Mouse (Mus musculus): ENCODE results near the gene Lrrc4. TPM values are rescaled to one million over a fixed set of nuclear protein-coding genes. Genes with fewer than 3 reads are reported as not detected.

The Lrrc4 gene
- total RNA-seq, 2 experiments from 2014 or later, result 85.2 to 95.7 TPM

- no peak for DNase-seq (ENCODE audit: low spot score in 2 of 2)
- intact Hi-C loops (cut with DNase I), result no loop called here
Observed at GRCm38 (mm10) chr6:28795792-28796515, 35.6 kb downstream of the Lrrc4 start.

DNA sequence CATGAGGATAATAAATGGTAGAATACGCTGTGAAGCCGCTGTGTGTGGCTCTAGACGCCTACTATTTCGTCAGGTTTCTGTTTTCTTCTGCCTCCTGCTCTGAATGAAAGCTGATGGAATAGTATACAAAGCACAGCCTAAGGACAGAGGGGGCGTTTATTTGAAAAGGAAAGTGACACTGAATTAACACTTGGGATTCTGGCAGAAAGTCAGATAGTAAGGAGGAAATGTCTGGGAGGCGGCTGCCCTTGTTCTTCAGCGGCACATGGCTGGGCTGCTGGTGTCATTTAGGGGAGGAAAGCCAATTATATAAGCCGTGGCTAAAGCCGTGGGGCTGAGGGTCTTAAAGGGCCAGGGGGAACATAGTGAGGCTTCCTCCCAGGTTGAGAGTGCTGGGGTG lies 36.2 kb downstream of the Lrrc4 start:
- intact Hi-C loops (cut with DNase I), result no loop called here
- no peak for DNase-seq (ENCODE audit: low spot score in 2 of 2)

- intact Hi-C loops (cut with DNase I), result no loop called here
- no peak for DNase-seq (ENCODE audit: low spot score in 2 of 2)
Observed at GRCm38 (mm10) chr6:28791809-28792208, 39.7 kb downstream of the Lrrc4 start.

GRCm38 (mm10) chr6:28791183-28791582 lies 40.4 kb downstream of the Lrrc4 start:
- DNase-seq (ENCODE audit: low spot score in 2 of 2), result no peak
- intact Hi-C loops (cut with DNase I), result no loop called here

GRCm38 (mm10) chr6:28789685-28790084 lies 41.9 kb downstream of the Lrrc4 start:
- DNase-seq (ENCODE audit: low spot score in 2 of 2), result no peak
- intact Hi-C loops (cut with DNase I), result no loop called here

DNA sequence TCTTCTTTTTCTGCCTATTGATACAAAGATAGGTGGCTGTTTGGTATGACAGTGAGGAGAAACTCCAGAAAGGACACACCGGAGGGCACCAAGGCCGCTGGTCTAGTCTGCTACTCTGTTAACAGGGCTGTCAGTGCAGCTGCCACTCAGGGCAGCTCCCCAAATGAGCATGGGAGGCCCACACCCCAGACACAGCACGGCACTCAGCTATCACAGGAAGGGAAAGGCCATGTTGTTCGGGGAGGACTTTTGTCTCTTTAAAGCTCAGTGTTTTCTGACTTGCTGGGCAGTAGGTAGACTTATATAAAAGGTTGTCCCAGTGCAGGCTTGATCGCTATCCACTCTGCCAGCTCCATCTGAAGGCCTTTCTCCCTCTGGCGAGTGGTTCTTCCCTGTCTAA lies 44.4 kb downstream of the Lrrc4 start:
- no peak for DNase-seq (ENCODE audit: low spot score in 2 of 2)
- intact Hi-C loops (cut with DNase I), result no loop called here

DNA sequence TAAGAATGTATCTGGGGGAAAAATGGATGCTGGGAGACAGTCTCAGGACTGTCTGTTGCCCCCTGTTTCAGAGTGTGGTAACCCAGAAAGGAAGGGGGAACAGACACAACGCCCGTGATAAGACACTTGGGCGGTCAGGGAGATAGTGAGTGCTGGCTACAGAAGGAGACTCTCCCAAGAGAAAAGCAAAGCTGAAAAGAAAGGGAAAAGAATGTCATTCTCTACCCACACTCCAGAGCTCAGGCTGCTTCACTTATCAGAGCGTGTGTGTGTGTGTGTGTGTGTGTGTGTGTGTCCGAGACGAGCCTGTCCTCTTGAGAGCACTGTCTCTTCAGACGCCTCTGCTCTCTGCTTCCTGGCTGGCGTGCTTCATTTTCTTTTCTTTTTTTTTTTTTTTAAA lies 45.8 kb downstream of the Lrrc4 start:
- DNase-seq (ENCODE audit: low spot score in 2 of 2), result no peak
- intact Hi-C loops (cut with DNase I), result no loop called here

DNA sequence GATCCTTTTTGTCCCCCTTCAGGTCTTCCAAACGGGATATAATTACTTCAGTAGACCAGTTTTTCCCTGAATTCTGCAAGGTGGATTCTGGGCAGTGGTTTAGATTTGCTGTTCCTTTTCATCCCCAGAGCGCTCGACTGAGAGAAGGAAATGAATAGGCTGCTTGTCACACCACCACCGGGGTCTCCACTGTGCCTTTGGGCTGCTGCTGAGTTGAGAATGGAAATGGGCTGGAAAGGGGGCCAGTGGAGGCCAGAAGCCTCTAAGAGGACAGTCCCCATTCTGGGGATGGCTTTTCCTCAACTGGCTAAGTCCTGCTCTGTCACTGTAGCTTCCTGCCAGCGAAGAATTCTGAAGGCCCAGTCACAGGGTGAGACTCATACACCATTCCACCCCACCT lies 47.6 kb downstream of the Lrrc4 start:
- no peak for DNase-seq (ENCODE audit: low spot score in 2 of 2)
- intact Hi-C loops (cut with DNase I), result no loop called here

DNA sequence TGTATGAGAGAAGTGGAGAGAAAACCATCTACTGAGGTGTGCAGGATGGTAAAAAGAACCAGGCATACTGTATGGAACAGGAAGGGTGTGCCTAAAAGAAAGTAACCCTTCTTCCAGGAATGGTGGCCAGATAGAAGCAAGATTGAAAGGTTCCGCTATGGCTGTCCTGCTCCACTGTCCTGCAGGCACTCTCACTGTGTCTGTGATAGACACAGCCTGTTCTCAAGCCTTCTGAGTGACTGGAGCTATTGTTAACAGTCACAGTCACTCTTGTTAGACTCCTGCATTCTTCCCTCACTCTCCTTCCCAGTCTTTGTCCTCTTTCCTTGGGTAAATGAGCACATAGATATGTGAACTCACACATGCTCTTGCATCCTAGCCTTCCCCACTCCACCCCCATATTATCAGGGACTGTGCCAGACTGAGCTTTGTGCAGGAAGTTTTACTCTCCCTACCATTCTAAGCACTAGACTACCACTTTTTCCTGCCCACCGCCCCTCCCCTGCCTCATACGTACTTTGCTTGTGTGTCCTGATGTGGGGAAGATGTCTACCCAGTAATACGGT lies 48.4 kb downstream of the Lrrc4 start:
- intact Hi-C loops (cut with DNase I), result no loop called here
- DNase-seq (ENCODE audit: low spot score in 2 of 2), result no peak

DNA sequence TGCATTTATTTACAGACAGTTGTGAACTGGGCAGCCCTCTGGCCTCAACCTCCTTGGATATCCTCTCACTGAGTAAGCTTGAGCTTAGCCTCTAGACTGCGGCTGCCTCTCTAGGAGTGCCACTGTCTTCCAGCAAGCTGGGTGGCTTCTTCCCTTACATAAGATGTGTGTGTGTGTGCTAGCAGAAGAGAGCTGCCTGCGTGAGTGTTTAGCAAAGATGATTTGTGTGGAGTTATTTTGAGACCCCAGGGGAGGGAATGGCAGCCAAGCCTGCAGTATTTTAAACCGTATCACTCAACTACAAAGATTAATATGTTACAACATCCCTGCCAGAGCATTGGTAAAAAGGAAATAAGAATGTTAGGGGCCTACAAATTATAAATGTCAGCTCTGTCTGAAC lies 49.9 kb downstream of the Lrrc4 start:
- peak; percentile 67 to 77 for DNase-seq (ENCODE audit: low spot score in 2 of 2)
- intact Hi-C loops (cut with DNase I), result no loop called here

DNA sequence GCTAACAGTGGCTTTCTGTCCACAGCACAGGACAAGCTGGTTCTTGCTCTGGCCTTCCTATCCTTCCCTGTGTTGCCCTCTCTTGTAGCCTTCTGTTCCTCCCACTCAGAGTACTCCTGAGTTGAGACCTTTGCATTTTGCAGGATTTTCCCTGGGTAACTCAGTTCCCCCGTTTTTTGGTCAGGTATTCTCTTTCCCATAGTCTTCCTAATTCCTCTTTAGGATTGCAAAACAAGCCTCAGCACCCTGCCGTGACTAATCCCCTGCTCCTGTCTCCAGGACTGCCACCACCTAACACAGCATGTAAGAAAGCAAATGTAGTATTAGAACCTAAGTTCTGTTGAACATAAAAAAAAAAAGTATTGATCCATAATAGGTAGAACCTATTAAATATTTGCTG lies 60.2 kb downstream of the Lrrc4 start:
- no peak for DNase-seq (ENCODE audit: low spot score in 2 of 2)
- intact Hi-C loops (cut with DNase I), result no loop called here

DNA sequence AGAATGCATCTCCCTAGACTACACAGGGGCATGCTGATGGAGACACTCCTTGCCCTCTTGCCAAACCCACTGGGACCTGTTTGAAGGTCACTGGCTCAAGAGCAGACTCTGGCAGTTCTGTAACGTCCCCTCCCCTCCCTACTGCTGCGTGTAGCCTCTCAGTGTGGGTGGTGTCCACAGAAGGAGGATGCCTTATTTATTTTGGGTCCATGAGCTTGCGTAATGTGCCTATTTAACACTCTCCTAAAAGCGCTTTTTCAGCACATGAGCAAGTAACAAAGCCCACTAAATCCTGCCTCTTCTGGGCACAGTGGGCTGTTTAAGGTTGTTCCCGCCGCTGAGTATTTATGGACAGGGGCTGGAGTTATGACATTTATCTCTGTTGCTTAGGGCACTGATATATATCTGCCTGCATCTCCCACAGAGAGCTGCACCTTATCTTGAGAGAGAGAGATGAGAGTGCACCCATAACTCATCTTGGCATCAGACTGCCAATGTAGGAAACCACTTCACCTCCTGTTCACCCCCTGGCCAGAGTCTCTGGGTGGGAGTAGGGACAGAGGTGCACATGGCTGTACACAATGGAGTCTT lies 63.6 kb downstream of the Lrrc4 start:
- peak in 1 of 2 experiments; percentile 73 for DNase-seq (ENCODE audit: low spot score in 2 of 2)

DNA sequence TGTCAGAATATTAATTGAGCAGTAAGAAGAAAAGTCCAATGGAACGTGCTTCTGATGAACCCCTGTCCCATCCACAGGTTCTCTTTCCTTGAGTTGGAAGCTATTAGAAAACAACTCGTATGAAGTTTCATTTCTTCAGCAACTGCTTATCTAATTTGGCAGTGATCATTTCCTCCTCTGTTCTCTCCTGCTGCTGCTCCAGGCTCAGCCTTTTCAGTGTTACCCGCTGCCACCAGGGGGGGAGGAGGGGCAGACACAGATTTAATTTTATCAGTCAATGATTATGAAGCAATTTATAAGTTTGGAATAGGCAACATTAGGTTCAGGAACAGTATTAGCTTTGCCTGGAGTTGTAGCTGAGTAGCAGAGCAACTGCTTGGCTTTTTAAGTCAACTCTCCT lies 64.9 kb downstream of the Lrrc4 start:
- intact Hi-C loops (cut with DNase I), result no loop called here
- DNase-seq (ENCODE audit: low spot score in 2 of 2), result no peak

More for the DNA sequence above, 63.6 kb downstream of the Lrrc4 start:
- intact Hi-C loops (cut with DNase I), result no loop called here

DNA sequence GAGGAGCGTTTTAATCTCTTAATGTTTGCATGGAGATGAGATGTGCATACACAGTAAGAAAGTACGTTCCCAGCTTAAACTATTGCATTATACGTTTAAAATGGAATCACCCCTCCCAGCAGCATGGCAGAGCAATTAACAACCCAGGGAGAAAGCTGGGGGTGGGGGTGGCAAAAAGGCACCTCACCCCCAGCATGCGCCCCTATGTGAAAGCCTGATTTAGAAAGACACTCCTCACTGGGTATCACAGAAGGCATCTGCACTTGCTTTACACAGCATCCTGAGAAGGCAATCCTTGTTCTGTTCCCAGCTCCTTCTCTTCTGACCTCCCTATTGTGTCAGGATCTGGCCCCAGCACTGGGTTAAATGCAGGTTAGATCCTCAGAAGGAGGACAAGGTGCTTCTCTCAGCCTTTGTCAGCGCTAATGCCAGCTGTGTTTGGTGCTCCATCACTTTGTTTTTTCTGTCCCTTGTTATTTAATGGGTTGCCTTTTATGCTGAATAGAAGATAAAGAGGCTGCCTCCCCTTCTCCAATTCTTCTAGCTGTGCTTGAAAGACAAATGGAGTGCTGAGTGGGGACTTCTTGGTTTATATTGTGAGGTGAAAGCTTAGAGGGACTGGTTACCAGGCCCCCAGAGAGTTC lies 69.3 kb downstream of the Lrrc4 start:
- DNase-seq (ENCODE audit: low spot score in 2 of 2), result no peak
- intact Hi-C loops (cut with DNase I), result no loop called here

- intact Hi-C loops (cut with DNase I), result no loop called here
- no peak for DNase-seq (ENCODE audit: low spot score in 2 of 2)
Observed at GRCm38 (mm10) chr6:28761728-28762127, 69.8 kb downstream of the Lrrc4 start.

DNA sequence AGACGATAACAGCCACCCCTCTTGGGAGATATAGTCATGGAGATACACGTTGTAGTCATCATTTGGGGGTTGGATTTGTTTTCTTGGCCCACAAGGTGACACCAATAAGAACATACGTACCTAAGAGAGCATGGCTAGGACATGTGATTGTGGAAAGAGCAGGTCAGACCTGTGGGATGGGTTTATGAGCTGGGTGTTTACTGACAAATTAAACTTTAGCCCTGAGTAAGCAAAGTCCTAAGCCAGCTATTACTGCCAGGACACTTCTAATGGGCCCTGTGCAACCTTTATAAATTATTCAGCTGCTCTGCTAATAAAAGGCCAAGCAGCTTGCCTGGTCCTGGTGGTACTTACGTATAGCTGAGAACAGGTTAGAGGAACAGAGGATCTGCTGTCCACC lies 73.3 kb downstream of the Lrrc4 start:
- DNase-seq (ENCODE audit: low spot score in 2 of 2), result no peak
- intact Hi-C loops (cut with DNase I), result loop anchor here (5.0 to 10.0 kb wide), 2 partner anchors 69 to 213 kb away; no protein-coding TSS in a partner anchor

DNA sequence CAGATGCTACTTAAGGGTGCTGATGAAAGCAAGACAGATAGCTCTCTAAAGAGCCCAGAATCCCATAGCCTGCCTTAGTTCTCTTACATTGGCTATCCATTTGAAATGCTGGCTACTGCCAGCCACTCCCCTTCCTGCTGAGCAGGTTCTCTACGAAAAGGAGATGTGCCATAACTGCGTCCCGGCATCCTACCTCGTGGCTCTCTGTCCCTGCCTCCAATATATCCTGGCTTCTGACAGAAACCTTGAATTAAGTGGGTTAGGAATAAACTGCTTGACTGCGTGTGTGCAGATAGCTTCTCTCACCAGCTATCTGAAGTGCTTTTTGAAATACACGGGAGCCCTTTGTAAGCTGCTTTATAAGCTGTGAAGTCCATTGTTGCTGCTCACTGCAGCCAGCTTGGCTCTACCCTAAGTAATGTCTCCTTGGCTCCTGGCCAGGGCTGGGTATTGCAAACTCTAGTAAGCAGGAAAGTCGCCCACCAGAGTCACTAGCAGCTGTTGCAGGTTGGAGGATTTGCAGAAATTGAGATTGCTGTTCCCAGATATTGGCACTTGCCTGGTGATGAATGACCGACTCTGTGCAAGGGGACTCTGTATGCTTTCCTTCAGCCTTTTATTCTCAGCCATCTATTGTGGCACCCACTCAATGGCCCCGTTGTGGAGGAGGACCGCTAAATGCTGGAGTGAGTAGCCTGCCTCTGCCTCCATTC lies 75.1 kb downstream of the Lrrc4 start:
- intact Hi-C loops (cut with DNase I), result loop anchor here (5.0 to 10.0 kb wide), 2 partner anchors 71 to 212 kb away; no protein-coding TSS in a partner anchor
- peak; percentile 68 to 69 for DNase-seq (ENCODE audit: low spot score in 2 of 2)

GRCm38 (mm10) chr6:28754127-28754898 lies 77.2 kb downstream of the Lrrc4 start:
- intact Hi-C loops (cut with DNase I), result loop anchor here (10.0 kb wide), 1 partner anchor 210 kb away; no protein-coding TSS in a partner anchor
- DNase-seq (ENCODE audit: low spot score in 2 of 2), result peak; percentile 34 to 74

DNA sequence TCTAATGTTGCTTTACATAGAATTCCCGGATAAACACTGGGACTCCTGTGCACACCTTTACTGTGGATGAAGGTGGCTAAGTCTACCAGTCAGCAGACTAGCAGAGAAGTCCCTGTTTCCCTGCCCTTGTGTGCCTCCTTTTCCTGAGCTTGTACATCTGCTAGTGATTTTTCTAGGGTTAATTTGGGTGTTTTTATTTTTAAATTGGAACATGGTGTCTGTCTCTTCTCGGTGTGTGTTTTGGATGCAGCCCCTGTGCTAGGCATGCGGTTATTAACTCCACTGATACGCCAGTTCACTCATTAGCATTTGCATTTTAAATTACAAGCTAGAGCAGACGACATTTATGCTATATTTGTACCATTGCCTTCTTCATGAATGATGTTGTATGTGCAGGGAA lies 77.9 kb downstream of the Lrrc4 start:
- intact Hi-C loops (cut with DNase I), result loop anchor here (10.0 kb wide), 1 partner anchor 209 kb away; no protein-coding TSS in a partner anchor
- peak in 1 of 2 experiments; percentile 52 for DNase-seq (ENCODE audit: low spot score in 2 of 2)

All from left cerebral cortex, postnatal 14 days (tissue).